Mouse (Mus musculus): ENCODE results near the gene Ndufc1. TPM values are rescaled to one million over a fixed set of nuclear protein-coding genes. Genes with fewer than 3 reads are reported as not detected.

Ndufc1 gene
- polyA plus RNA-seq, 1 experiment, result 361 TPM

DNA sequence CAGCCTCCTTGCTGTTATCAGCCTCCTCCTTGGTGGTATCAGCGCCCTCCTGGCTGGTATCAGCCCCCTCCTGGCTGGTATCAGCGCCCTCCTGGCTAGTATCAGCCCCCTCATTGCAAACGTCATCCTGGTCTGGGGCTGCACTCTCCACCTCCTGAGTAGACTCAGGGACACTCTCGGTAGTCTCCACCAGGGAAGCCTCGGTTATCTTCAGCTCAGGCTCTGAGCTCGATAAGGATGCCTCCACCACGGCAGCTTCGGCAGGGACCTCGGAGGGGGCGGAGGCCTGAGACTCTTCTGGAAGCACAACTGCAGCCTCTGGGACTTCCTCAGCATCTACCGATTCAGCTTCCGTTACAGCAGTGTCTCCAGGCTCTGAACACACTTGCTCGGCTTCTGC is 19.9 kb downstream of the Ndufc1 start:
- no peak overlapping the region for H3K4me3 ChIP-seq (ENCODE audit: control insufficient read depth, low read depth, low read length)
- H3K36me3 ChIP-seq (ENCODE audit: control insufficient read depth, insufficient read depth, low read length), result no peaks in the 10 kb centered on the region

DNA sequence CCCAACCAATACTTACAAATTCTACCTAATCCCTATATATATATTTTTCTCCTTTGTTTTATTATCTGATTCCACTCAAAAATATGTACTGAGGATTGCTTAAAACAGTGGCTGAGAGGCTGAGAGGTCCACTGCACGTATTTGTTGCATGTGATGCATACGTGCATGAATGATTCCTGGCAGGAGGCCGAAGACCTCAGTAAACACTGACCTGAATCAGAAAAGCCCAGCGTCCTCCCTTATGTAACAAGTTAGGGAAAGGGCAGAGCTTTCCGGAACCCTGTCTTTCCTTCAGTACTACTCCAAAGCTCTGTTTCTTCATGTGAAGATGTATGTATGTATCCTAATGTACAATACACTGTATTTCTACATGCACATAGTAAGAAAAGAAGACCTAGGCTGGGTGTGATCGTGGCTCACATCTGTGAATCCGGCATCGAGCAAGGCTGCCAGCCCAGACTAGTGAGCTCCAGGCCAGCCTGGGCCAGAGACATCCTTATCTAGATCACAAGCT is 20.9 kb downstream of the Ndufc1 start:
- Histone ChIP-seq H3K4me1 (ENCODE audit: control insufficient read depth, insufficient read depth, low read length) (peaks cover 8% of the 10 kb centered on the region), H3K27ac (ENCODE audit: control insufficient read depth, insufficient read depth, low read depth, low read length) (no peak overlapping the region), H3K4me3 (ENCODE audit: control insufficient read depth, low read depth, low read length) (no peak overlapping the region), H3K27me3 (ENCODE audit: control insufficient read depth, insufficient read depth, low read length) (no peaks in the 10 kb centered on the region), H3K36me3 (ENCODE audit: control insufficient read depth, insufficient read depth, low read length) (no peaks in the 10 kb centered on the region)
- TF ChIP-seq CTCF (IDR thresholded peaks at IDR 0.05; ENCODE audit: control insufficient read depth, insufficient read depth, insufficient replicate concordance, low read depth, low read length) (no peak), POLR2A (IDR thresholded peaks at IDR 0.05; ENCODE audit: control insufficient read depth, low read depth, low read length) (no peak)

More for the DNA sequence above, 19.9 kb downstream of the Ndufc1 start:
- TF ChIP-seq POLR2A (IDR thresholded peaks at IDR 0.05; ENCODE audit: control insufficient read depth, low read depth, low read length), result 0 out of 2 replicates have a peak, but pooled peaks have one; percentile 15
- TF ChIP-seq CTCF (IDR thresholded peaks at IDR 0.05; ENCODE audit: control insufficient read depth, insufficient read depth, insufficient replicate concordance, low read depth, low read length), result no peak
- H3K27ac ChIP-seq (ENCODE audit: control insufficient read depth, insufficient read depth, low read depth, low read length), result no peak overlapping the region; the same call in 1 of the 2 replicates
- H3K27me3 ChIP-seq (ENCODE audit: control insufficient read depth, insufficient read depth, low read length), result no peaks in the 10 kb centered on the region
- H3K4me1 ChIP-seq (ENCODE audit: control insufficient read depth, insufficient read depth, low read length), result peaks cover 8% of the 10 kb centered on the region

DNA sequence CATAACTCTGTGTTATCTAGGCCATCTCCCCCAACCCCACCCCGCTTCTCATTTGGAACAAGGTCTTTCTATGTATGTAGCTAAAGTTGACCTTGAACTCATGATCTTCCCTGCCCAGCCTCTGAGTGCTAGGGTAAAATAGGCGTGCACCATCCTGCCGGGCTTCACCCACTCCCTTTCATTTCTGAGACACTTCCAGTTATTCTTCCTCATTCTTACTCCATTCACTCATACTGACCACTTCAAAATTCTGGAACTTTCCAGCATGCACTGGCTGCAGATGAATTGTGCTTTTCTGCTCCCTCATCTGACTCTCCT is 21.7 kb downstream of the Ndufc1 start:
- H3K4me3 ChIP-seq (ENCODE audit: control insufficient read depth, low read depth, low read length), result no peak overlapping the region
- TF ChIP-seq POLR2A (IDR thresholded peaks at IDR 0.05; ENCODE audit: control insufficient read depth, low read depth, low read length), result no peak
- no peak for TF ChIP-seq CTCF (IDR thresholded peaks at IDR 0.05; ENCODE audit: control insufficient read depth, insufficient read depth, insufficient replicate concordance, low read depth, low read length)
- H3K27me3 ChIP-seq (ENCODE audit: control insufficient read depth, insufficient read depth, low read length), result no peaks in the 10 kb centered on the region
- H3K27ac ChIP-seq (ENCODE audit: control insufficient read depth, insufficient read depth, low read depth, low read length), result peak overlapping the region; percentile 8; the same call in 1 of the 2 replicates
- H3K4me1 ChIP-seq (ENCODE audit: control insufficient read depth, insufficient read depth, low read length), result peaks cover 8% of the 10 kb centered on the region
- H3K36me3 ChIP-seq (ENCODE audit: control insufficient read depth, insufficient read depth, low read length), result no peaks in the 10 kb centered on the region

DNA sequence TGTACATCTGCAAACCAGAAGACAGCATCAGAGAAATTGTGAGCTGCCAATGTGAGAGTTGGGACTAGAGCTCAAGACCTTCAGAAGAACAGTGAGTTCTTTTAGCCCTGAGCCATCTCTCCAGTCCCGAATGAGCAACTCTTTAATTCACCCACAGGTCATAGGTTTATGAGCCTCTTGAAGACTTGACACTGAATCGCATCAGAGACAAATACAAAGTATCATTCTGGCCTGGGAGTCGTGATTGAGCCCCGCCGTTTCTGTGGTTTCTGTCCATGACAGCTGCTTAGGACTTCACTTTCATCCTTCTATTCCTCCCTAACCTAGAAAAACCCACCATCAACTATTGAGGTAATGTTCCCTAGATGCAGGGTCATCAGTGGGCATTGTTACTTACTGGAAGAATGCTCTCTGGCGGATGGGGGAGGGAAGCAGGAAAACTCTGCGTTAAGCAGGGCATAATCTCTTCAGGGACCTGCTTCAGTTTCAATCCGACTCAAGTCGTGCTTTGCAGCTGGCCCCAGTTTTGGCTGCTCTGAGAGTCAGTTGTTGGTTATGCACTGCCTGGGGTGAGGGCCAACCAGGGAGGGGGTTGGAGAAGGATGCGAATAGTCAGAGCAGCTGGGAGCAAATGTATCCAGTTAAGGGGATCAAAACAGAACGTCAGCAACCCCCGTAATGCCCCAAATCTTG is 22.2 kb downstream of the Ndufc1 start:
- peak overlapping the region; percentile 8; the same call in 1 of the 2 replicates for H3K27ac ChIP-seq (ENCODE audit: control insufficient read depth, insufficient read depth, low read depth, low read length)
- no peaks in the 10 kb centered on the region for H3K36me3 ChIP-seq (ENCODE audit: control insufficient read depth, insufficient read depth, low read length)
- TF ChIP-seq CTCF (IDR thresholded peaks at IDR 0.05; ENCODE audit: control insufficient read depth, insufficient read depth, insufficient replicate concordance, low read depth, low read length) (no peak), POLR2A (IDR thresholded peaks at IDR 0.05; ENCODE audit: control insufficient read depth, low read depth, low read length) (no peak)
- H3K4me3 ChIP-seq (ENCODE audit: control insufficient read depth, low read depth, low read length), result no peak overlapping the region
- H3K4me1 ChIP-seq (ENCODE audit: control insufficient read depth, insufficient read depth, low read length), result peaks cover 8% of the 10 kb centered on the region
- no peaks in the 10 kb centered on the region for H3K27me3 ChIP-seq (ENCODE audit: control insufficient read depth, insufficient read depth, low read length)

DNA sequence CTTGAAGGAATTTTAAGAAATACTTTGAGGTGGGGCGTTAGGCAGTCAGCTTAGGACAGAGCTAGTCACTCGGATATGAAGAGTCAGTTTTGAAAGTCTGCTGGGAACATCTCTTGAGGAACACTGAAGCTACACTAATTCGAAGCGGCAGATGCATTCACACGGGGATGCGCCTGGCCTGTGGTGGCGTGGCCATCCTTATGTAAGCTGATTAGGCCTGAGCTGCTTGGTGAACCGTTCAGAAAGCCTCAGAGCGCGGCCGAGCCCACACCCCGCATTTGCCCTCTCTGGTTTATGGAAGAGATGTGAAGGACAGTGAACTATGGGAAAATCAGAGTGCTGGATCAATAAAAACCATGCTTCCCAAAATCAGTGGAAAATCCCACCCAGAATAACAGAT is 25.4 kb downstream of the Ndufc1 start:
- Histone ChIP-seq H3K4me1 (ENCODE audit: control insufficient read depth, insufficient read depth, low read length) (peaks cover 8% of the 10 kb centered on the region), H3K27me3 (ENCODE audit: control insufficient read depth, insufficient read depth, low read length) (no peaks in the 10 kb centered on the region), H3K4me3 (ENCODE audit: control insufficient read depth, low read depth, low read length) (no peak overlapping the region), H3K27ac (ENCODE audit: control insufficient read depth, insufficient read depth, low read depth, low read length) (no peak overlapping the region), H3K36me3 (ENCODE audit: control insufficient read depth, insufficient read depth, low read length) (no peaks in the 10 kb centered on the region)
- no peak for TF ChIP-seq POLR2A (IDR thresholded peaks at IDR 0.05; ENCODE audit: control insufficient read depth, low read depth, low read length)
- TF ChIP-seq CTCF (IDR thresholded peaks at IDR 0.05; ENCODE audit: control insufficient read depth, insufficient read depth, insufficient replicate concordance, low read depth, low read length), result no peak

DNA sequence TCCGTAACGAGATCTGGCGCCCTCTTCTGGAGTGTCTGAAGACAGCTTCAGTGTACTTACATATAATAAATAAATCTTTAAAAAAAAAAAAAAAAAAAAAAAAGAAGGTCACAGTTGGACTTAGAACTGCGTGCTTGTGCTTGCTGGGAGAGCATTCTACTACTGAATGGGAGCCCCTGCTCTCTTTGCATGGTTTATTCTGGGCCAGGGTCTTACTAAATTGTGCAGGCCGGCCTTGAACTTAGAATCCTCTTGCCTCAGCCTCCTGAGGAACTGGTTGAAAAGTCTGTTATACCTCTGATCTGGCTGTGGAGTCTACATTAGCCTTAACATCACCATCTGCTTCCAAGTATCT is 28.2 kb downstream of the Ndufc1 start:
- no peaks in the 10 kb centered on the region for H3K27me3 ChIP-seq (ENCODE audit: control insufficient read depth, insufficient read depth, low read length)
- TF ChIP-seq POLR2A (IDR thresholded peaks at IDR 0.05; ENCODE audit: control insufficient read depth, low read depth, low read length) (no peak), CTCF (IDR thresholded peaks at IDR 0.05; ENCODE audit: control insufficient read depth, insufficient read depth, insufficient replicate concordance, low read depth, low read length) (no peak)
- H3K36me3 ChIP-seq (ENCODE audit: control insufficient read depth, insufficient read depth, low read length), result no peaks in the 10 kb centered on the region
- H3K27ac ChIP-seq (ENCODE audit: control insufficient read depth, insufficient read depth, low read depth, low read length), result no peak overlapping the region
- H3K4me3 ChIP-seq (ENCODE audit: control insufficient read depth, low read depth, low read length), result no peak overlapping the region
- peaks cover 5% of the 10 kb centered on the region for H3K4me1 ChIP-seq (ENCODE audit: control insufficient read depth, insufficient read depth, low read length)

DNA sequence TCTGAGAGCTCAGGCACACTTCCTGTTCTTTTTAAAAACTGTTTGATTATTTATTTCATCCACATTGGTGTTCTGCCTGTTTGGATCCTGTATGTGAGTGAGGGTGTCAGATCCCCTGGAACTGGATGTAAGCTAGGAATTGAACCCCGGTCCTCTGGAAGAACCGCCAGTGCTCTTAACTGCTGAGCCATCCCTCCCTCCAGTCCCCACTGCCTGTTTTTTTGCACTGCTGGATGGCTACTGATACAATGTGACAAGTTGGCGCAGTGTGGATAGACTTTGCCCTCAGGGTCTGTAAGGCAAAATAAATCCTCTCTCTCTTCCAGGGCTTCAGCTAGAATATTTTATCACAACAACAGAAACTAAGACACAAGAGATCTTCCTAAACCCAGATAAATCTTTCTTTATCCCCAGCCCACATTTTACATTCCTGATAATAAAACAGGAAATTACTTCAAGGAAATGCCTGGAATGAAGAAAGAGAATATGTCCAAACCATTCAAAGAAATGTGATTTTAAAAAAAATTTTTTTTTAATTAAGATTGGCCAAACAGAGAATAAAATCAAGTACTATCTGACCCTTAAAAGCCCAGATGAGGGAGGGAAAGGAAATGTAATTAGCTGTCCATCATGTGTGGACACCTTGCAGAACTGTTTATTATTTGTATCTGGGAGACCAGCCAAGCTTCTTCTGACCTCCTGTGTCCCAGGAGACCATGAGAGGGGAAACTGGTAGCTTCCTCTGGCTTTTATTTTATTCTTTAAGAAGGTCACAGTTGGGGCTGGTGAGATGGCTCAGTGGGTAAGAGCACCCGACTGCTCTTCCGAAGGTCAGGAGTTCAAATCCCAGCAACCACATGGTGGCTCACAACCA is 28.8 kb downstream of the Ndufc1 start:
- H3K27me3 ChIP-seq (ENCODE audit: control insufficient read depth, insufficient read depth, low read length), result no peaks in the 10 kb centered on the region
- no peak overlapping the region for H3K27ac ChIP-seq (ENCODE audit: control insufficient read depth, insufficient read depth, low read depth, low read length)

More for the DNA sequence above, 28.8 kb downstream of the Ndufc1 start:
- Histone ChIP-seq H3K4me3 (ENCODE audit: control insufficient read depth, low read depth, low read length) (no peak overlapping the region), H3K4me1 (ENCODE audit: control insufficient read depth, insufficient read depth, low read length) (peaks cover 5% of the 10 kb centered on the region), H3K36me3 (ENCODE audit: control insufficient read depth, insufficient read depth, low read length) (no peaks in the 10 kb centered on the region)
- TF ChIP-seq POLR2A (IDR thresholded peaks at IDR 0.05; ENCODE audit: control insufficient read depth, low read depth, low read length), result no peak
- TF ChIP-seq CTCF (IDR thresholded peaks at IDR 0.05; ENCODE audit: control insufficient read depth, insufficient read depth, insufficient replicate concordance, low read depth, low read length), result no peak
